Mouse (Mus musculus): Measurements from ENCODE around the gene Ppp1r13b.

DNA sequence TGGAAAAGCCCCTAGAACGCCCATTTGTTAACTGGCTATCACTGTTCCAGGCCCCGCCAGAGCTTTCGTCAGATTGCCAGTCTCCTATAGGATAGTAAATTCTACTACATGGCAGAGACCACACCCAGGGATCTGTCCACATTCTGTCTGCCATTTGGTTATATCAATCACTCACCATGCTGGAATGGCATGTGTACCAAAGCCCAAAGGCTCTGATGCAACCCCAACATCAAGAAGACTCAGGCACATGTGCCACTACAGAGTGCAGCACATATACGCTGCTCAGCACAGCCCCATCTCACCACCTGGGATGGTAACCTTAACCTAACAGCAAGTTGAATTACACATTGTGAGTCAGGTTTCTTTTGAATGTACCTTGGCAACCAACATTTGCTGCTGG, 62.0 kb downstream of the Ppp1r13b start:
- no peak for TF ChIP-seq EP300 (optimal IDR thresholded peaks at IDR 0.05)
- no peak for TF ChIP-seq CTCF (IDR thresholded peaks at IDR 0.05; ENCODE audit: low read depth)
